Mouse (Mus musculus): ENCODE measurements around the gene Atrnl1. TPM values are rescaled to one million over a fixed set of nuclear protein-coding genes. Genes with fewer than 3 reads are reported as not detected.

The Atrnl1 gene
- polyA plus RNA-seq, 1 experiment from 2014 or later = 2.9 TPM

DNA sequence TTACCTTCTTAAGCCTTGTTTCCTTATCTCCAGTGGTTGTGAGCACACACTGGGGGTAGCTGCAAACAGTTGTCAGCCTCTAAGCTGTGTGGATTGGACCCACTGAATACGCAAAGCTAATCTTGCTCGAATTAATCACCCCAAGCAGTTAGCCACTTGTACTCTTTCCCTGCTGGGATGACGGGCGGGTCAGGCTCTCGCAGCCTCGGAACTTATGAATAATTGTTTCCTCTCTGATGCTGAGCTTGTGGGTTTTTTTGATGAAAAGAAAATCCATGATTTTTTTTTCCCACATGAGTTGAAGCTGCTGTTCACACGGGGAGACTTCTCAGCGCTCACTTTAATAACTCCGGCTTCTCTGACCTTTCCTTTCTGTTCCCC, 554.8 kb downstream of the Atrnl1 start:
- 54% methylated on average over 9 of the region's 9 CpGs for WGBS
- no peak overlapping the region for H3K27ac ChIP-seq (ENCODE audit: low read depth, low read length)
- H3K27me3 ChIP-seq (replicated peaks; ENCODE audit: control insufficient read depth, insufficient read depth, low read length) = 0 out of 2 replicates have a peak, but pooled peaks cover 2% of the 10 kb centered on the region
- no peak overlapping the region for H3K4me3 ChIP-seq (ENCODE audit: low read depth, low read length)
- H3K4me1 ChIP-seq (replicated peaks; ENCODE audit: control insufficient read depth, insufficient read depth, low read length) = no peaks in the 10 kb centered on the region
- H3K4me2 ChIP-seq = no peak overlapping the region
- no peaks in the 10 kb centered on the region for H3K9me3 ChIP-seq (ENCODE audit: control insufficient read depth, low read length)
- ATAC-seq (replicated peaks; ENCODE audit: low FRiP score) (no peak), DNase-seq (ENCODE audit: low spot score) (no peak)
- H3K36me3 ChIP-seq (ENCODE audit: control insufficient read depth, insufficient read depth, low read length) = no peaks in the 10 kb centered on the region
- no peak overlapping the region for H3K9ac ChIP-seq (ENCODE audit: low read depth, low read length)

DNA sequence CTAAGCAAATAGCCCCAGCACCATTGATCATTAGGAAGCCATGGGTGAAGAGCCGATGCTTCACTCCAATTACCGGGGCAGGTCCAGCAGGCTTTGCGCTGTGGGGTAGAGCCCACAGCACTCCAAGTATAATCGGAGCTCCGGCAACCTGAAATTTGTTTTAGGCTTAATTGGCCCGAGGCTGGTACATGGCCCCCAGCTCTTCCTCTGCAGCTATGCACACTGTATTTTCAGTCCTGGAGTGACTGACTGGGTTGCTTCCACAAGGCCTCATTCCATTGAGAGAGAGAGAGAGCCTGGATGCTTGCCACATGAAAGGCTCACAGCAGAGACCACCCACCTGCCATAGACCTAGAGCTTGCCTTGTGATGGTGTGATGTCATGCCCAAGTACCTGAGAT, 555.3 kb downstream of the Atrnl1 start:
- DNase-seq (ENCODE audit: low spot score) = no peak
- Histone ChIP-seq H3K4me2 (no peak overlapping the region), H3K27ac (ENCODE audit: low read depth, low read length) (no peak overlapping the region)

DNA sequence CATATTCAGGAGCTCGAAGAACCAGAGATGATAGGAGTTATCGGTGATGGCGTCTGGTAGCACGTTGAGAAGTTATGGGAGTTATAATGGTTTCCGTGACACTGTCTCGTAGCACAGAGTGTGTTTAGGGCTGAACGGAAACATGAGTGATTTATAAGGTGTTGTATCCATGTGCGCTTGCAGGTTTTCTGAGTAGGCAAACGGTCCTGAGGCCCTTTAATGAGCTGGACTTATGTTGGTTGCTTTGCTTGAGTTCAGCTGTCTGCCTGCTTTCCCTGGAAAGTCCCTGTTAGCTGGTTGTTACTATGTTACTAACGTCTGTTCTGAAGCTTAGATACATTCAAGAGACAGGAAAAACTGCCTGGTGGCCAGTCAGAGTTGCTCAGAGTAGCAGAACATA, 567.6 kb downstream of the Atrnl1 start:
- no peaks in the 10 kb centered on the region for H3K4me1 ChIP-seq (replicated peaks; ENCODE audit: control insufficient read depth, insufficient read depth, low read length)

More for the DNA sequence above, 555.3 kb downstream of the Atrnl1 start:
- Histone ChIP-seq H3K4me1 (replicated peaks; ENCODE audit: control insufficient read depth, insufficient read depth, low read length) (no peaks in the 10 kb centered on the region), H3K27me3 (replicated peaks; ENCODE audit: control insufficient read depth, insufficient read depth, low read length) (0 out of 2 replicates have a peak, but pooled peaks cover 2% of the 10 kb centered on the region), H3K4me3 (ENCODE audit: low read depth, low read length) (no peak overlapping the region), H3K36me3 (ENCODE audit: control insufficient read depth, insufficient read depth, low read length) (no peaks in the 10 kb centered on the region), H3K9ac (ENCODE audit: low read depth, low read length) (no peak overlapping the region), H3K9me3 (ENCODE audit: control insufficient read depth, low read length) (no peaks in the 10 kb centered on the region)
- ATAC-seq (replicated peaks; ENCODE audit: low FRiP score) = no peak
- WGBS = 78% methylated on average over 6 of the region's 6 CpGs

DNA sequence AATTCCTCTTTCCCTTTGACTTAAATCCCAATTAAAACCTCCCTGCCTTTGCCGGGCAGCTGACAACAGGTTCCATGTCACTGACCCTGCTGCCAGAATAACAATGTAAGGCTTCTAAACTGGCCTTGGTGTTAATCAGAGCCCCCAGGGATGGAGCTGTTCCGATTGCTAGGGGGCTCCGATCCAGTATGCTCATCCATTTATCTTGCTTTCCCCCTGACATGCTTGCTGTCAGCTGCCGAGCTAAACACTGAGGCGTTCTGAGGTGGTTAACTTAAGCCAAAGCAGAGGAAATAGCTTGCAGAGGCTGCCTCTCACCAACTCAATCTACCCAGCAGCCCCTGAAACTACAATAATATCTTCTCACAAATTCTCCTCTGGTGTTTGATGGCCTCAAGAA, 569.9 kb downstream of the Atrnl1 start:
- H3K27me3 ChIP-seq (replicated peaks; ENCODE audit: control insufficient read depth, insufficient read depth, low read length) = no peaks in the 10 kb centered on the region
- 22% methylated on average over 5 of the region's 5 CpGs for WGBS
- no peaks in the 10 kb centered on the region for H3K9me3 ChIP-seq (ENCODE audit: control insufficient read depth, low read length)
- H3K9ac ChIP-seq (ENCODE audit: low read depth, low read length) = no peak overlapping the region
- H3K4me1 ChIP-seq (replicated peaks; ENCODE audit: control insufficient read depth, insufficient read depth, low read length) = no peaks in the 10 kb centered on the region
- no peak for ATAC-seq (replicated peaks; ENCODE audit: low FRiP score)
- DNase-seq (ENCODE audit: low spot score) = no peak
- no peak overlapping the region for H3K27ac ChIP-seq (ENCODE audit: low read depth, low read length)
- no peaks in the 10 kb centered on the region for H3K36me3 ChIP-seq (ENCODE audit: control insufficient read depth, insufficient read depth, low read length)
- H3K4me3 ChIP-seq (ENCODE audit: low read depth, low read length) = no peak overlapping the region
- H3K4me2 ChIP-seq = no peak overlapping the region

More for the DNA sequence above, 567.6 kb downstream of the Atrnl1 start:
- no peaks in the 10 kb centered on the region for H3K27me3 ChIP-seq (replicated peaks; ENCODE audit: control insufficient read depth, insufficient read depth, low read length)
- ATAC-seq (replicated peaks; ENCODE audit: low FRiP score) = no peak
- 73% methylated on average over 10 of the region's 10 CpGs for WGBS
- no peaks in the 10 kb centered on the region for H3K9me3 ChIP-seq (ENCODE audit: control insufficient read depth, low read length)
- no peak overlapping the region for H3K4me3 ChIP-seq (ENCODE audit: low read depth, low read length)
- H3K27ac ChIP-seq (ENCODE audit: low read depth, low read length) = no peak overlapping the region
- H3K4me2 ChIP-seq = no peak overlapping the region
- H3K9ac ChIP-seq (ENCODE audit: low read depth, low read length) = no peak overlapping the region
- no peak for DNase-seq (ENCODE audit: low spot score)
- no peaks in the 10 kb centered on the region for H3K36me3 ChIP-seq (ENCODE audit: control insufficient read depth, insufficient read depth, low read length)

Small RNA genes within 50 kb of the gene (microRNA-seq; reads per million reads assigned to microRNA genes)
- not detected for gene Mir5623 (ENCODE audit: borderline number of aligned reads)

Other genes starting within 250 kb of the Atrnl1 start
- gene Trub1, start 158.1 kb upstream of the Atrnl1 start, polyA plus RNA-seq (2014; fragmentation: Nextera tagmentation; extraction: Ambion mirVana) = 27.5 and 28.9 TPM in 2 replicates